Mouse (Mus musculus): ENCODE measurements around the gene Dctd.

DNA sequence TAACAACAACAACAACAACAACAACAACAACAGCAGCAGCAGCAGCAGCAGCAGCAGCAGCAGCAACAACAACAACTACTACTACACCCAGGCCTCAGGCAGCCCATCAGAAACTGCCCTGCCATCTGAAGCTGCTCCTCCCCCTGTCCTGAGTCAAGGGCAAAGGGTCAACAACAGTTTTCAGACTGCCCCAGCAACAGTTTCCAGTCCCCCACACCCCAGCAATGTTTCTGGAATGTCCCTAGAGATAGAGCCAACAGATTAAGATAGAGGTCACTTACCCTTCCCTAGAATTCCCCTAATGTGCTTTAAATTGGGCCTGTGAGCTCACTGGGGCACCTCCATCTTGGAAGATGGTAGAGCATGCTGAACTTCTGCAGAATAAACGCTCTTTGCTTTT lies 79.0 kb downstream of the Dctd start:
- TF ChIP-seq CTCF (IDR thresholded peaks at IDR 0.05) (no peak), EP300 (IDR thresholded peaks at IDR 0.05) (no peak)
